Mouse (Mus musculus) ES-Bruce4 (cell line): ENCODE measurements around the gene Gmcl1. TPM values are rescaled to one million over a fixed set of nuclear protein-coding genes. Genes with fewer than 3 reads are reported as not detected.

Source experiments
- H3K27ac ChIP-seq: 2 replicates; pipeline ENCODE4 v1.5.1; 2012; ENCODE audit warnings: low read length, inconsistent platforms; ENCODE audit not compliant: insufficient read depth
- H3K27me3 ChIP-seq: 2 replicates; pipeline ENCODE4 v1.6.1; 2012; ENCODE audit warnings: mild to moderate bottlenecking, low read length, inconsistent platforms; ENCODE audit not compliant: control insufficient read depth, poor library complexity, insufficient read depth, severe bottlenecking
- H3K36me3 ChIP-seq: 2 replicates; pipeline ENCODE4 v1.6.1; 2012; ENCODE audit warnings: inconsistent platforms, mild to moderate bottlenecking, low read length, moderate library complexity; ENCODE audit not compliant: control insufficient read depth, poor library complexity, insufficient read depth, severe bottlenecking
- H3K4me1 ChIP-seq: one replicate; pipeline ENCODE4 v1.8.1; 2011; ENCODE audit warnings: low read length; ENCODE audit not compliant: control insufficient read depth, insufficient read depth
- H3K4me3 ChIP-seq: 2 replicates; pipeline ENCODE4 v1.5.1; 2011; ENCODE audit warnings: low read depth, mild to moderate bottlenecking, low read length
- H3K9ac ChIP-seq: 2 replicates; pipeline ENCODE4 v1.6.1; 2012; ENCODE audit warnings: low read depth, mild to moderate bottlenecking, inconsistent platforms; ENCODE audit not compliant: poor library complexity, severe bottlenecking
- H3K9me3 ChIP-seq: replicated peaks from 2 replicates; pipeline ENCODE4 v1.6.1; 2012; ENCODE audit warnings: mild to moderate bottlenecking, low read length, inconsistent platforms; ENCODE audit not compliant: control insufficient read depth, poor library complexity, insufficient read depth, severe bottlenecking
- CTCF ChIP-seq: IDR thresholded peaks from one replicate; pipeline ENCODE4 v1.8.1; 2011; ENCODE audit warnings: low read depth, low read length
- EP300 ChIP-seq: IDR thresholded peaks from 2 replicates; pipeline ENCODE4 v1.6.1; 2011; ENCODE audit warnings: low read depth, low read length; ENCODE audit not compliant: insufficient read depth
- POLR2A ChIP-seq: IDR thresholded peaks from one replicate; pipeline ENCODE4 v1.8.1; 2011; ENCODE audit warnings: low read length; ENCODE audit not compliant: insufficient read depth
- polyA plus RNA-seq: library from polyadenylated mRNA; stranded (reverse); fragments of >200 nt; gene quantifications from 2 replicates; pipeline ENCODE4 v1.2.4, GENCODE M21; 2011; ENCODE audit warnings: low read depth; ENCODE audit not compliant: missing spikeins, insufficient read depth, insufficient read length

Gmcl1 gene
- polyA plus RNA-seq, 1 experiment, result 22.9 TPM

DNA sequence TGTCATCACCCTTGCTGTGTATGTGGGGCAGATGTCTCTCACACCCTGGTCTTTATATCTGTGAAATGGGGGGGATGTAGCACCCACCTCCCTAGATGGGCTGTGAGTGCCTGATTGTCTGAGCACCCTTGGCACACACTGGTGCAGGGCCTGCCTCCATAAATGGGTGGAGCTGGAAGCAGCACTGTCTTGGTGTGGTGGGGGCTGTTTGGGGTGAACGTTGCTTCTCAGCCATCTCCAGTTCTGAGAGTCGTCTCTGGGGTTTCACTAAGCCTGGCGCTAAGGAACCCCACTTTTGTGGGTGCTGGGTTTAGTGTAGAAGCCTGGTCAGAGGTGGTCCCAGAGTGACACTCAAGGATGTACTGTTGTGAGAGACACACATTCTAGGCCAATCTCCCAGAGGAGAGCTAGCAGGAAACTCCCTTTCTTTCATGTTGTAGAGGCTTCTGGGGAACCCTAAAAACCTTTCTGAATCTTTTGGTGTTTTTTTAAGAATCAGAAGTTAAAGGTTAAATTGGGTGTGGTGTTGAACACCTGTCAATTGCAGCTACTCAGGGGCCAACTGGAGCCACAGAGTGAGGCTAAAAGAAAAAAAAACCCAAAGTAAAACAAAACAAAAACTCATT is 88.3 kb downstream of the Gmcl1 start:
- H3K36me3 ChIP-seq, result no peaks in the 10 kb centered on the region
- H3K27me3 ChIP-seq, result no peaks in the 10 kb centered on the region
- no peaks in the 10 kb centered on the region for H3K4me1 ChIP-seq
- H3K27ac ChIP-seq, result no peak overlapping the region
- no peak for TF ChIP-seq CTCF
- TF ChIP-seq POLR2A, result no peak
- no peak for TF ChIP-seq EP300
- no peaks in the 10 kb centered on the region for H3K9me3 ChIP-seq
- no peak overlapping the region for H3K4me3 ChIP-seq
- H3K9ac ChIP-seq, result no peak overlapping the region

Other genes with a start within 250 kb of the Gmcl1 start
- 328 and 331 TPM in 2 replicates for gene Pcbp1, start 207.1 kb downstream of the Gmcl1 start, polyA plus RNA-seq
- gene Asprv1, start 105.2 kb downstream of the Gmcl1 start, polyA plus RNA-seq, result 0.43 and 0.64 TPM in 2 replicates
- gene Mxd1, start 64.2 kb downstream of the Gmcl1 start, polyA plus RNA-seq, result 3.4 and 3.8 TPM in 2 replicates
- 83.1 and 93.5 TPM in 2 replicates for gene Snrnp27, start 48.9 kb downstream of the Gmcl1 start, polyA plus RNA-seq
- gene Anxa4, start 60.2 kb upstream of the Gmcl1 start, polyA plus RNA-seq, result 36.7 and 37.8 TPM in 2 replicates
- gene Aak1, start 116.1 kb upstream of the Gmcl1 start, polyA plus RNA-seq, result 31.1 and 38.2 TPM in 2 replicates